Mouse (Mus musculus) hindbrain, embryonic 13.5 days (tissue): ENCODE measurements around the gene Kcnj6. TPM values are rescaled to one million over a fixed set of nuclear protein-coding genes. Genes with fewer than 3 reads are reported as not detected.

ENCODE experiments used
- ATAC-seq: fragments of 200-750 bp; cut with Nextera tagmentation; 2 replicates; pipeline ENCODE4 v1.8.0; 2017; ENCODE audit warnings: moderate TSS enrichment; ENCODE audit not compliant: low FRiP score
- H3K27ac ChIP-seq: fragments of 300-500 bp; sonication (generic); 2 replicates; pipeline ENCODE4 v1.5.1; 2015; ENCODE audit warnings: inconsistent platforms, mild to moderate bottlenecking, moderate library complexity
- H3K27me3 ChIP-seq: fragments of 300-500 bp; sonication (generic); 2 replicates; pipeline ENCODE4 v1.6.1; 2015; ENCODE audit warnings: mild to moderate bottlenecking, inconsistent platforms
- H3K36me3 ChIP-seq: fragments of 300-500 bp; sonication (generic); 2 replicates; pipeline ENCODE4 v1.6.1; 2015; ENCODE audit warnings: mild to moderate bottlenecking, inconsistent platforms
- H3K4me1 ChIP-seq: fragments of 300-500 bp; sonication (generic); replicated peaks from 2 replicates; pipeline ENCODE4 v1.6.1; 2015; ENCODE audit warnings: inconsistent platforms
- H3K4me2 ChIP-seq: fragments of 300-500 bp; sonication (generic); 2 replicates; pipeline ENCODE4 v1.6.1; 2015; ENCODE audit warnings: inconsistent platforms, mild to moderate bottlenecking, moderate library complexity
- H3K4me3 ChIP-seq: fragments of 300-500 bp; sonication (generic); 2 replicates; pipeline ENCODE4 v1.5.1; 2015; ENCODE audit warnings: mild to moderate bottlenecking, inconsistent platforms
- H3K9ac ChIP-seq: fragments of 300-500 bp; sonication (generic); 2 replicates; pipeline ENCODE4 v1.6.1; 2015; ENCODE audit warnings: mild to moderate bottlenecking, inconsistent platforms
- H3K9me3 ChIP-seq: fragments of 300-500 bp; sonication (generic); 2 replicates; pipeline ENCODE4 v1.6.1; 2016; ENCODE audit warnings: inconsistent platforms
- WGBS: fragments of 180-500 bp; shearing (Covaris S2); methylation state at CpG from one replicate; pipeline ENCODE4 v1.1.7; 2015; 5-methylcytosine and 5-hydroxymethylcytosine counted together
- polyA plus RNA-seq: library from polyadenylated mRNA; unstranded; fragments of >200 nt; fragmentation: Nextera tagmentation; extraction: Ambion mirVana; gene quantifications from 2 replicates; pipeline ENCODE4 v1.2.1, GENCODE M21; 2015

Gene Kcnj6
- 2.2 and 2.5 TPM in 2 replicates for polyA plus RNA-seq

DNA sequence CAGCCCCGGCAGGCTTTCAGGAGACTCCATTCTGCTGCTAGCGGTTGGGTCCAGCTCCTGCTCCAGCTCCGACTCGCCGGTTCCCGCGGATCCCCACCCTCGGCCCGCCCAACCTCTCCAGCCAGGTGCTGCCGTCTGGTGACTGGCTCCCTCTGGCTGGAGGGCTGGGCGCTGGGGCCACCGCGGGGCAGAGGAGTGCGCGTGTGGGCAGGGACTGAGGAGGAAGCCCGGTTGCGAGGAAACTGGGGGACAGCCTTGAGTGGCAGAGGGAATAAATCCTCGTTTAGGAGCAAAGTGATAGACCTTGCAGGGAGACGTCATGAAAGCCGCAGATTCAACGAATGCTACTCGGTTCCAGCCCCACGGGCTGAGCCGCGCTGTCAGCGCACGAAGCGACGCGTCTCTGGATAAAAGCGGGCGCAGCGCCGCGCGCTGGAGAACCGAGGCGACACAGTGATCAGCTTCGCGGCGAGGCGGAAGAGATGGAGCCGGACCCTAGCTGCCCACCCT, at the start of gene Kcnj6:
Gene Kcnj6 (minus strand): TSS at position 362 of the 510 bp plus-strand sequence.
- peak within 1 kb of the TSS; percentile 76 for H3K4me2 ChIP-seq
- 0% methylated on average over 43 of the region's 43 CpGs for WGBS
- peaks cover 36% of the 10 kb centered on the region for H3K4me1 ChIP-seq
- H3K4me3 ChIP-seq = peak within 1 kb of the TSS; percentile 55
- peak within 1 kb of the TSS; percentile 75 for H3K9ac ChIP-seq
- no peaks in the 10 kb centered on the region for H3K9me3 ChIP-seq
- peak within 1 kb of the TSS; percentile 68; the same call in 1 of the 2 replicates for H3K27ac ChIP-seq
- no peaks in the 10 kb centered on the region for H3K36me3 ChIP-seq
- ATAC-seq = peak; percentile 89
- H3K27me3 ChIP-seq = peaks cover 44% of the 10 kb centered on the region

DNA sequence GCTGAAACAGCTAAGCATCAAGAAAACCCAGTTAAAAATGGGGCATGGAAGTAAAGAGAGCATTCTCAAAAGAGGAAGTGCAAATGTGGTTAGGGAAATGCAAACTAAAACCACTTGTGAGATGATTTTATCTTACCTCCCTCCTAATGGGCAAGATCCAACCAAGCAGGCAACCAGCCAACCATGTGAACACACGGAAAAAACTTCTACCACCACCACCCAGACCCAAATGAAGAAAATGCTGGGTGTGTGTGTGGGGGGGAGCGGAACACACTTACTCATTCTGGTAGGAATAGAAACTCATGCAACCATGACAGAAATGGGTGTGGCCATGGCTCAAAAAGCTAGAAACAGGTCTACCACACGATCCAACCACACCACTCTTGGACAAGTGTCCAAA, 12.4 kb upstream of the Kcnj6 start:
- no peaks in the 10 kb centered on the region for H3K9me3 ChIP-seq
- H3K27ac ChIP-seq = no peak overlapping the region
- ATAC-seq = no peak
- H3K36me3 ChIP-seq = no peaks in the 10 kb centered on the region
- no peaks in the 10 kb centered on the region for H3K27me3 ChIP-seq
- 88% methylated on average over 3 of the region's 3 CpGs for WGBS
- H3K4me3 ChIP-seq = no peak overlapping the region
- no peaks in the 10 kb centered on the region for H3K4me1 ChIP-seq
- H3K4me2 ChIP-seq = no peak overlapping the region
- H3K9ac ChIP-seq = no peak overlapping the region

DNA sequence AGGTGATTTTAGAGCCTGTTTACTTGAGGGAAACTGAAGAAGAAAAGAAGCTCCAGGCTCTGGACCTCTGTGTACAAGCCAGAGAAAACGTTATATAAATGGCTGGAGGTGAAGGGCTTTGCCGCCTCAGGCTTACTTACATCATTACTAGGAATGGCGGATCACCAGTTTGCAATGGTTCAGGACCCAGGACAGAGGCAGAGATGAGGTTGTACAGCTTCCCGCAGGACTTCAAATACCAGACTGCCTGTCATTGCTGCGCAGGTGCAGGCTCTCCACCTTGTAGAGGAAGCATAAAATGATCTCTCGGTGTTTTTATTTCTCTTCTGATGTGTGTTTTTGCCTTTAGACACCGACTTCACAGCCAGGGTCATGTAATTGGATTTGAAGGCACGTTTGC, 7.1 kb upstream of the Kcnj6 start:
- H3K36me3 ChIP-seq = no peaks in the 10 kb centered on the region
- H3K27ac ChIP-seq = no peak overlapping the region
- H3K27me3 ChIP-seq = no peaks in the 10 kb centered on the region
- H3K9ac ChIP-seq = no peak overlapping the region
- peaks cover 6% of the 10 kb centered on the region for H3K4me1 ChIP-seq
- no peaks in the 10 kb centered on the region for H3K9me3 ChIP-seq
- no peak for ATAC-seq
- H3K4me2 ChIP-seq = no peak overlapping the region
- 36% methylated on average over 8 of the region's 8 CpGs for WGBS
- no peak overlapping the region for H3K4me3 ChIP-seq

DNA sequence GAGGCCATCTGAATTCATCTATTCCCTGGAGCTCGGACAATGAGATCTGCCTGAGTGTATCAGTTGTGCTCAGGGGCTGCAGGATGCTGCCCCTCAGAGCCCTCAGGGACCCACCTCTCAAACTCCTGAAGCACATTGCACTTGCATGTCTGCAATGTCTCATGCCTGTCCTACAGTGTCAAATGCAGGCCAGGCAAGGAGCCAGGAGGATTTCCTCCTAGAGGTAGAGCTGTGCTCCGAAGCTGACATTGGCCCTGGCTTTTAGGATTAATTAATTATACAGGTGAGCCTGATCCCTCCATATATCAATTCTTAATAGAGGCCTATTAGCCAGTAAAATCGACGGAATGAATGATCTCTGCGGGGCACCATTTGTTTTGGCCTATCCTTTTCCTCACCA, 2.0 kb upstream of the Kcnj6 start:
- no peak overlapping the region for H3K4me3 ChIP-seq
- peaks cover 35% of the 10 kb centered on the region for H3K27me3 ChIP-seq
- 59% methylated on average over 5 of the region's 5 CpGs for WGBS
- no peaks in the 10 kb centered on the region for H3K36me3 ChIP-seq
- peaks cover 37% of the 10 kb centered on the region for H3K4me1 ChIP-seq
- no peak overlapping the region for H3K4me2 ChIP-seq
- H3K9ac ChIP-seq = no peak overlapping the region; the same call in 1 of the 2 replicates
- H3K9me3 ChIP-seq = no peaks in the 10 kb centered on the region
- no peak overlapping the region for H3K27ac ChIP-seq
- ATAC-seq = no peak

DNA sequence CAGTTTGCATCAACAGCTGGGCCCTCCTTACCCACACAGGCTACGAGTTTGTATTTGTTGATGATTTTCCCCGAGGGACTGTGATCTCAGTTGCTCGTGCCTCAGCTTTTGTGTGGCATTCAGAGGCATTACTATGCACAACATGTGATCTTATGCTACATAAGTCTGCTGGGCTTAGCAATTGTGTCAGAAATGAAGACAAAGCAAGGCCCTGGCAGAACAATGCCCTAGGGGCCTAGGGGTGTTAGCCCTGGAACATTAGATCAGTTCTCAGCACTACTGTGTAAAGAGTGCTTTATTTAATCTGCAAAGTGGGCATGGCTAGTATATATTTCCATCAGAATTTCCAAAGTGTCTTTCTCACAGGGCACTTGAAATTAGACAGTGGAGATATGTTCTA, 1.5 kb upstream of the Kcnj6 start:
- no peak overlapping the region for H3K27ac ChIP-seq
- no peaks in the 10 kb centered on the region for H3K9me3 ChIP-seq
- no peak overlapping the region for H3K4me2 ChIP-seq
- H3K4me3 ChIP-seq = no peak overlapping the region
- ATAC-seq = no peak
- no peaks in the 10 kb centered on the region for H3K36me3 ChIP-seq
- no peak overlapping the region for H3K9ac ChIP-seq
- 20% methylated on average over 3 of the region's 3 CpGs for WGBS
- peaks cover 40% of the 10 kb centered on the region for H3K27me3 ChIP-seq
- peaks cover 36% of the 10 kb centered on the region for H3K4me1 ChIP-seq

DNA sequence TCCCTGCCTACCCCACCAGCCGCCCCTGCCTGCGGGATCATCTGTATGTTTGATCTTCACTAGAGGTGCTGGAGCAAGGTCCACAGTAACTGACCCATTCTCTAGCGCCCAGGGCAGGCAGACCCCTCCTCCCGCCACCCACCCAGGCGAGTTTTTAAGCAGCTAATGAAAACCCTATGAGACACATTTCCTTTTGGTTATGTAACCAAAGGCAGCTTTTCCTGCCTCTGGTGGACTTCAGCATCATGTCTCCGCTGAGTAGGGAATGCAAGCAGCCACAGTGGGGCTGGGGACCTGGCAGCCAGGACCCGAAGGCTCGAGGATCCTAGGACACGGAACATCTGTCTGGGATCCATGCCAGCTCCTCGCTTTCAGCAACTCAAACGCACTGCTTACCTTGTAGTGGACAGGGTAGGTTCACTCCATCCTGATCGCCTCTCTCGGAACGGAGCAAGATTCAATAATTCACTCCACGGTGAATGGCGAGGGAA, 665 bp downstream of the Kcnj6 start:
- H3K36me3 ChIP-seq = no peaks in the 10 kb centered on the region
- H3K4me1 ChIP-seq = peaks cover 36% of the 10 kb centered on the region
- no peaks in the 10 kb centered on the region for H3K9me3 ChIP-seq
- peak overlapping the region; percentile 76 for H3K4me2 ChIP-seq
- ATAC-seq = peak; percentile 36
- H3K9ac ChIP-seq = peak overlapping the region; percentile 75
- H3K4me3 ChIP-seq = peak overlapping the region; percentile 55
- 13% methylated on average over 16 of the region's 16 CpGs for WGBS
- H3K27ac ChIP-seq = no peak overlapping the region
- peaks cover 44% of the 10 kb centered on the region for H3K27me3 ChIP-seq

DNA sequence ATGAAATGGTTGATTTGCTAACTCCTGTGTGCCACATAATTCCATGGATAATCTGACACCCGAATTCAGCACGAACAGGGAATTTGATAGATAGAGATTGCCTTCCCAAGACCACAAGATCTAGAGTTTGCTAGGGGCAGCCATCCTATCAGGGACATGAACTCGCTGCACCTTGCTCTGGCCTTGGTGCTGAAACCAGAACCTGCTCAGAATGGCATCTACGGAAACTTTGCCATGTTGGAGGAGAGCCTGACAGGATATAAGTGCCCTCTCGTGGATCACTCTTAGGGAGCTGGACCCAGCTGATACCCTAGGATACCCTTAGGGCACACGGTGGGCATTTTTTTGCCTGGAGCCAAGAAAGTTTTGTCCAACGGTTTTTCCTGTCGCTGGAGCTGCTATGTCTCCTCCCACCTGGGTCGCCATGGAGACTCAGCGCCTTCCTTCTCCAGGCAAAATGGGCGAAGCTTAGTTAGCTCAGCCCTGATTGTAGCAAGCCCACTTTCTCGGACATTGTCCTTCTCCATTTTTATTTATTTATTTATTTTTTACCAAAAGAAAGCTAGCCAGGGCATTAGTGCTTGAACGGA, 1.9 kb downstream of the Kcnj6 start:
- ATAC-seq = no peak
- 12% methylated on average over 13 of the region's 13 CpGs for WGBS
- H3K9me3 ChIP-seq = no peaks in the 10 kb centered on the region
- peaks cover 36% of the 10 kb centered on the region for H3K4me1 ChIP-seq
- no peak overlapping the region for H3K9ac ChIP-seq
- no peaks in the 10 kb centered on the region for H3K36me3 ChIP-seq
- peaks cover 44% of the 10 kb centered on the region for H3K27me3 ChIP-seq
- peak overlapping the region; percentile 55 for H3K4me3 ChIP-seq
- H3K4me2 ChIP-seq = peak overlapping the region; percentile 76
- no peak overlapping the region for H3K27ac ChIP-seq

DNA sequence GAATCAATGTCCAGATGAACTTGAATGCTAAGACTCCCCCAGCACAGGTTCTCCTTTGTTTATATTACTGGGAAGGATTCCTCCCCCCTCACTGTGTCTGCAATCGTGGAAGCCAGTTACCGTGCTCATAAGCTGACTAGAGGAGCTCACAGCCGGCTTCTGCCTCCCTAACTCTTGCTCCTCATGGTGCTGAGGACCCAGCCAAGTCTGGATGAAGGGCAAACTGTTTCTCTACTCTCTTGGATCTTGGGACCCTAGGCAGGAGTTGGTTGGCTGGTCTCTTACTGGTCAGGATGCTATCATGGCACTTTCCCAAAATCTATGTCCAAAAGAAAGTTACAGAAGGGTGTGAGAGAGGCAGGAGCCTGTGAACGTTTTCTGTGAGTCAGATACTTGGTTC, 2.6 kb downstream of the Kcnj6 start:
- Histone ChIP-seq H3K4me3 (0 out of 2 replicates have a peak overlapping the region, but pooled peaks have one; percentile 55), H3K9me3 (no peaks in the 10 kb centered on the region), H3K27me3 (peaks cover 44% of the 10 kb centered on the region), H3K4me1 (peaks cover 36% of the 10 kb centered on the region), H3K36me3 (no peaks in the 10 kb centered on the region), H3K9ac (no peak overlapping the region), H3K27ac (no peak overlapping the region), H3K4me2 (peak overlapping the region; percentile 76)
- no peak for ATAC-seq
- WGBS = 66% methylated on average over 4 of the region's 4 CpGs

DNA sequence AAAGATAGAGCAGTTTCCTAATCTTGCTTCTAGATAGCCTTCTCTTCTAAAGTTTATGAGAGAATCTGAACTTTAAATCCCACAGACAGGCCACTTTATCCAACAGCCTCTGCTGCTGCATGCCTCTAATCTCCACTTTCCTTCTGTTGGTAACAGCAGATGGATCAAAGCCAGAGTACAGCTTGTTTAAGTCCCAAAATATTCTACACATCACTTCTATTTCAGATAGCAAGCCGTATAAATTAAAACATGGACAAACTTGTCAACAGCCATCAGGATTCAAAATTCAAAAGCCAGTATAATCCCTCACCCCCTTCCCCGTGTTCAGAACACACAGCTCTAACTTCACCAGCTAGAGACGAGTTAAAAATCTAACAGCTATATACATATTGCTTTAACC, 3.4 kb downstream of the Kcnj6 start:
- no peak overlapping the region for H3K9ac ChIP-seq
- H3K27me3 ChIP-seq = peaks cover 44% of the 10 kb centered on the region
- ATAC-seq = no peak
- WGBS = 86% methylated on average over 3 of the region's 3 CpGs
- H3K27ac ChIP-seq = no peak overlapping the region
- no peak overlapping the region for H3K4me3 ChIP-seq
- H3K4me1 ChIP-seq = peaks cover 28% of the 10 kb centered on the region
- no peaks in the 10 kb centered on the region for H3K36me3 ChIP-seq
- no peaks in the 10 kb centered on the region for H3K9me3 ChIP-seq
- peak overlapping the region; percentile 76 for H3K4me2 ChIP-seq

DNA sequence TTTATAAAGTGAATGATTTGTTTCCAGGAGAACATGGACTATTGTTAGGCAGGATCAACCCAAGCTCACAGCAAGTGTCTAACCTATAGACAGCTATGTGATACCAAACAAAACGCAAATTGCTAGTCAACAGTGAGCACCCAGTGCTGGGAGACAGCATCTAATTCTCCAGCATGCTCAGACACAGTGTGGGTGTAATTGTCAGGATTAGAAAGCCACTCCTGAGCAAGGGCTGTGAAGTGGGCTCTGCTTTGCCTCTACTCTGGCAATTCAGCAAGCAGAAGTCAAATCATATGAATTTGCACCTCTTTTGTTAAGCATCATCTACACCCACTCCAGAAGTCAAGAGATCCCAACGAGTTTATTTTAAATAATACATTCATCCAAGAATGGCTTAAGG, 7.4 kb downstream of the Kcnj6 start:
- 82% methylated on average over 2 of the region's 2 CpGs for WGBS
- H3K9me3 ChIP-seq = no peaks in the 10 kb centered on the region
- peaks cover 15% of the 10 kb centered on the region for H3K27me3 ChIP-seq
- no peaks in the 10 kb centered on the region for H3K36me3 ChIP-seq
- H3K9ac ChIP-seq = no peak overlapping the region
- H3K4me3 ChIP-seq = no peak overlapping the region
- peaks cover 11% of the 10 kb centered on the region for H3K4me1 ChIP-seq
- ATAC-seq = no peak
- H3K4me2 ChIP-seq = no peak overlapping the region
- H3K27ac ChIP-seq = no peak overlapping the region

DNA sequence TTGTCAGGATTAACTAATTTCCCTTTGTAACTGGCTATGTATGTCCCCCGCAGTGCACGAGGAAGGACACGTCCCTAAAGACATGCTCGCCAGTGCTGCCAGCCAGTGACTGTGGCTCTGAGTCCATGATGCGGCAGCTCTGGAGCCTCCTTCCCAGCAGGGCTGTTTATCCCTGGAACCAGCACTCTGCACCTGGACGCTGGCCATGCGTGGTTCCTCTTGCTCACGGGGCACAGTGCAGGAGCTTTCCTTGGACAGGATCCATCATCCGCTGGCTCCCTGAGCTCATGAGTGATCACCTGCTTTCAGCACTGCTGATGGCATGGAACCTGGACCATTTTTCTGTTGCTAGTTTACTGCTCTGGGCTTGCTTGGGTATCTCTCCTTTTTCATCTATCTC, 10.8 kb downstream of the Kcnj6 start:
- Histone ChIP-seq H3K4me2 (no peak overlapping the region), H3K27ac (peak overlapping the region; percentile 61), H3K27me3 (no peaks in the 10 kb centered on the region), H3K36me3 (no peaks in the 10 kb centered on the region), H3K4me3 (no peak overlapping the region), H3K9ac (no peak overlapping the region), H3K4me1 (peaks cover 6% of the 10 kb centered on the region), H3K9me3 (no peaks in the 10 kb centered on the region)
- WGBS = 45% methylated on average over 9 of the region's 9 CpGs
- ATAC-seq = no peak

DNA sequence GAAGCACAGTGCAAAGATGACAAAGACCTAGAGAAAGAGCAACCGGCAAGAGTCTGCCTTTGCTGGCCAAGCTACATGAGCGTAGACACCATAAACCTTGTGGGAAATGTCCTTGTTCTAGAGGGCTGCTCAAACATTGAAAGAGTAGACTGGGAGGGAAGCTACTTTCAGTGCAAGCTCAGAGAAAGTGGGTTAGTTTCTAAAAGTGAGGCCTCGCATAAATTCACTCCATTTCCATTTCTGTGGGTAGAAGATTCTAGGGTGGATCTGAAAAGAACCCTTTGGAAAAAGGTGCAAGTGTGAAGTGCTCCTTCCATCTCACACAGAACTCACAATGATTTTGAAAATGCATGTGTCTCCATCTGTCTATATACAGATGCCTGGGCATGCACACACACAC, 13.2 kb downstream of the Kcnj6 start:
- H3K27me3 ChIP-seq = no peaks in the 10 kb centered on the region
- WGBS = 96% methylated on average over 3 of the region's 3 CpGs
- ATAC-seq = no peak
- no peaks in the 10 kb centered on the region for H3K9me3 ChIP-seq
- no peak overlapping the region for H3K4me3 ChIP-seq
- no peaks in the 10 kb centered on the region for H3K36me3 ChIP-seq
- no peak overlapping the region for H3K27ac ChIP-seq
- no peak overlapping the region for H3K4me2 ChIP-seq
- no peak overlapping the region for H3K9ac ChIP-seq
- peaks cover 12% of the 10 kb centered on the region for H3K4me1 ChIP-seq

DNA sequence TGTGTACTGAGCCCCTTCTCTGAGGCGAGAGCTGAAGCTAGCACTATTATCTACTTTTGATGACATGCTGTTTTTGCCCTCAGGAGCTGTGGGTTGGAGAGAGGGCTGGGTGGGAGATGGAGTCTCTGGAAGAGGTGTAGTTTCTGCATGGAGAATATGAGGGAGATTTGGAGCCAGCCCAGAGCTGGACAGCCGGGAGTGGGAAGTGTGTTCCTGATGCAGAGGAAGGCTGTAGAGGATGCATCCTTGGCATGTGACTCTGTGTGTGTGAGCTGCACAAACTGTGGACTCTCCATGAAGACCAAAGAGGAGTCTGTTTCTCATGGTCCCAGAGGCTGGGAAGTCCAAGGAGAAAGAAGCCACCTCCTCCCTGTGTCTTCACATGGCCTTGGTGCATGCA, 17.1 kb downstream of the Kcnj6 start:
- Histone ChIP-seq H3K27me3 (no peaks in the 10 kb centered on the region), H3K4me2 (no peak overlapping the region), H3K4me3 (no peak overlapping the region), H3K4me1 (peaks cover 14% of the 10 kb centered on the region), H3K27ac (no peak overlapping the region), H3K9ac (no peak overlapping the region), H3K9me3 (no peaks in the 10 kb centered on the region), H3K36me3 (no peaks in the 10 kb centered on the region)
- 91% methylated on average over 2 of the region's 2 CpGs for WGBS
- no peak for ATAC-seq
